Mouse (Mus musculus) left cerebral cortex, postnatal 10 days (tissue): Measurements from ENCODE around the gene Rims1. TPM values are rescaled to one million over a fixed set of nuclear protein-coding genes. Genes with fewer than 3 reads are reported as not detected.

Source experiments
- DNase-seq, 2 experiments: peaks; one replicate each; pipeline ENCODE4 v3.0.0; 2021 to 2022; ENCODE audit warnings: low spot score in 2 of 2, mixed read lengths in 1 of 2; ENCODE audit errors: extremely low spot score in 1 of 2
- intact Hi-C: fragments of 180-260 bp; cut with DNase I; formaldehyde crosslinking; loops from one replicate; pipeline ENCODE4 v1.15.1; 2025
- total RNA-seq, 2 experiments: library from RNA; stranded (reverse); gene quantifications; 2 replicates each; pipeline ENCODE4 v1.2.3; 2021

Gene Rims1
- 100 to 1,000 TPM; 245 to 247 TPM for total RNA-seq

GRCm38 (mm10) chr1:22805726-22806625, at the start of gene Rims1:
TSS of gene Rims1 (minus strand) at chr1:22805994.
- intact Hi-C loops, result loop anchor here (5.0 to 10.0 kb wide), 3 partner anchors 181 to 329 kb away; no protein-coding TSS in a partner anchor
- DNase-seq, result peak; percentile 62 to 82

- peak in 1 of 2 experiments; percentile 34 for DNase-seq
- intact Hi-C loops, result loop anchor here (5.0 to 10.0 kb wide), 3 partner anchors 182 to 328 kb away; no protein-coding TSS in a partner anchor
Observed at GRCm38 (mm10) chr1:22806626-22807096, 867 bp upstream of the Rims1 start.

GRCm38 (mm10) chr1:22805025-22805725, 619 bp downstream of the Rims1 start:
- intact Hi-C loops, result loop anchor here (5.0 to 10.0 kb wide), 3 partner anchors 180 to 330 kb away; no protein-coding TSS in a partner anchor
- DNase-seq, result peak; percentile 17 to 61

DNA sequence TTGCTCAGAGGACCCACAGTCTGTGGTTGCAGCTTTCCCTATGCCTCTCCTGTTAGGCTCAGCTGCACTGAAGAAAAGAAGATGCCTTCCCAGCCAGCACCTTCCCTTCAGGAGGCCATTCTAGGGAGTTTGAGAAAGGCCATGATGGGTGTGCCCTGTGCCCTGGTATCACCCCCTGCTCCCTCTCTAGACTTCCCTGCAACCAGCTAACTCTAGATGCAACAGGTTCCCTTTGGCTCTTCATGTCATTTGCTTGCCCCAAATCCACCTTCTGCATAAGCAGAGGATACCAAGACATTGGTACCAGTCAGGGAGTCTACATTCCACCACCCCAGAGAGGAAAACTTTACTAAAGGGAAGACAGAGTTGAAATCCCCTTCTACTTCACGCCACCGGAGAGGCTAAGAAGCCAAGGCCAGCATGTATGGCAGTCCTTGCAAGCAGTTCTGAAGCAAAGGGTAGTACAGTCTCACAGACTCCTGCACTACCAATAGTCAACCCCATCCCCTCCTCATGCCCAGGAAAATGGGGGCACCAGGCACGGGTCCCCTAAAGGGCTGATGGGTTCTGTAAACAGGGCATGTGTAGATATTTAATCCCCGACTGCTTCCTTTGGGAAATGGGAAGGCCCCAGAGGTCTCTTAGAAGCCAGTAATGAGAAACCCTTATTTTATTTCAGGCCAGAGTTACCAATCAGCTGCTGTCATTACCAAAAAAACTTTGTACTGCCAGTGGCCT, 1.5 kb downstream of the Rims1 start:
- intact Hi-C loops, result loop anchor here (10.0 kb wide), 2 partner anchors 180 to 330 kb away; no protein-coding TSS in a partner anchor
- peak in 1 of 2 experiments; percentile 4 for DNase-seq

DNA sequence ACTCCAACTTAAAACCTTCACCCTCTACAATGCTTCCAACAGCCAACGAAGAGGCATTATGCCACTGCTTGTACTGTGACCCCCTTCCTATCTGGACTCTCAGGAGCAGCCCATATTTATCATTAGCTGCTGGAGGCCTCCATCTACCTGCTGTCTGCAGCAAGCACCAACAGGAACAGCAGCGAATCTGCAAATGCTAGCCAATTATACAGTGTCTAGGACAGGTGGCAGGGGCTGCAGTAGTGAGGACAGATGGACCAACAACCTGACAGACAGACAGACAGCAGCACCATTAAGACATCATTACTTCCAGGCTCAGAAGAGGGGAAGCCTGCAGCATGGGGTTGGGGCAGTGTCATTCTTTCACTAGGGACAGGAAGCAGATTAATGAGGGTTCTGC, 2.3 kb downstream of the Rims1 start:
- intact Hi-C loops, result loop anchor here (10.0 kb wide), 2 partner anchors 179 to 331 kb away; no protein-coding TSS in a partner anchor
- DNase-seq, result no peak

DNA sequence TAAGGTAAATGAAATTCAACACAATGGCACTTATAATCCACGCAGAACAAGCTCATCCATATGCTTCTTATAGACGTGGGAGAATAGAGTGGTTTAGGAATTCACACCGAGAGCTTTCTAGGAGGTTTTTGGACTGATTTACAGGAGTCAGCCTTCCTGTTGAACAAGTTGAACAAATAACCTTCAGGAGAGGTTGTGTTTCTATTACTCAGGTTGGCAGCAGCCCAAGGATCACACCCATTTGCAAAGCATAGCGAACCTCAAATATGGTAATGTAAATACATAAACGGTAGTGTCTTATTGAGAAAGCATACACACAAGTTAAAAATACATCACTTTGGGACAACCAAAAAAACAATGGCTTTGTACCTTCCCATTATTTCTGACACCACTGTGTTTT, 5.5 kb downstream of the Rims1 start:
- intact Hi-C loops, result loop anchor here (10.0 kb wide), 2 partner anchors 175 to 335 kb away; no protein-coding TSS in a partner anchor
- no peak for DNase-seq

- intact Hi-C loops, result no loop called here
- DNase-seq, result no peak
Observed at GRCm38 (mm10) chr1:22797091-22797490, 8.7 kb downstream of the Rims1 start.

DNA sequence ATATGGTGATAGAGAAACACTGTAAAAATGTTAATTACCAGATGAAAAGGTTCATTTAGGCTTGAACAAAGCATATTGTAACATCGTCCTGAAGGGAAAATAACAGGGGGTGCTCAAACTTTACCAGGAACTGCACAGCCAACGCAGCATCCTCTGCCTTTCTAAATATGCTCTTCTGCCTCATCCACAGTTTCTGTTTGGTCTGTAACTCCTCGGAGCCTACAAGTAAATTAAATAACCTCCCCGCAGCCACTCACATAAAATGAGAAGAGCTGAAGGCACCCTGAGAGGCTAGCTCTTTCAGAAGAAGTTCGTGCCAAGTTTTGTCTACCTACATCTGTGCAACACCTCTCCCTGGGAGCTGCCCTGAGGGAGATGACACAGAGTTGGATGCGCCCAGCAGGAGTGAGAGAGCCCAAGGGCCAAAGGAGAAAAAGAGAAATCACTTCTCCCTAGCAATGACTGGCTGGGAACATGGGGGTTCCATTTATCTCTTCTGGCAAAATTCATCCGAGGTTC, 16.3 kb downstream of the Rims1 start:
- intact Hi-C loops, result no loop called here

GRCm38 (mm10) chr1:22787616-22788015, 18.2 kb downstream of the Rims1 start:
- DNase-seq, result no peak

More for the DNA sequence above, 16.3 kb downstream of the Rims1 start:
- no peak for DNase-seq

DNA sequence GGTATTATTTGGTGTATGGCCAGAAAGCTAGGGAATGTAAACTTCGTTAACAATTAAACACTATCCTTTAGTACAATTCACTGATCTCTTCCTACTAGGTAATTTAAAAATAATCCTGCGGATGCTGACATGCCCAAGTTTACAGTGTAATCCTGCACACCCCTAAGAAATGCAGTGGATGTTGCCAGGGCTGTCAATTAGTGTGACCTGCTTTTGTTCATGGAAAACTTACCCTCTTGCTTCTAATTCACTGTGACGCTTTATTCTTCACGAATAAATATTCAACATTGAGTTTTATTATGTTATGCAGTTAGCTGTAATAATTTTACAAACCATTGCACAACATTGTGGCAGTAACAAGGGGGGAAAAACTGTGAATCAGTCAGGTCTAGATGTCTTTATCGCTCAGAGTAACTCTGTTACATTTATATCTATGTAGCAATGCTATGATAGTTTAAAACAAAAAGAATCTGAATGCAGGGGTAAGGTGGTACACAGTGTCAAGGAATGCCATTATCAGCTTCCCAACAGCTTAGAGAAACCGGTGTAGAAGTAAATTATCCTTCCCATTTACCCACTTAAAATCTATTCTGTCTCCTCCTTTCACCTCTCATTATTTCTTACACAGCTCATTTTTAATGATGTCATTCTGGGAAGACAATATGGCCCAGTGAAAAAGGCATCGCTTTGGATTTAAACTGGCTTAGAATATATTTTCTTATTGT, 35.1 kb downstream of the Rims1 start:
- intact Hi-C loops, result no loop called here
- DNase-seq, result no peak

More at GRCm38 (mm10) chr1:22787616-22788015, 18.2 kb downstream of the Rims1 start:
- intact Hi-C loops, result no loop called here

DNA sequence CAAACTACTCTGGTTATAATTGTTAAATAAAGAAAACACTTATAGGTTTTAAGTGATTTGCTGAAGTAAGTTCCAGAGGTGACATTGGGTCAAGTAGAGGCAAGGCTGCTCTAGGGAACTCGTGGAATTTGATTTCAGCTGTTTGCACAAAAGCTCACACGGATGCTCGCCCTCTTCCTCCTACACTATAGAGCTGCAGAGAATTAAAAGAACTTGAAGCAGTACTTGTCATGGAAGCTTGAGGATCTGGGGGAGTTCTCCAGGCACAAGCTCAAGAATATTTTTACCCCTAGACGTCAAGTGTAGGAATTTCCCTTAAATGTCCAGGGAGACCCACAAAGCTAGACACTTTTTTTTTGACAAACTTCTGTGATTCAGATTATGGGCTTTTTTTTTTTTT, 42.4 kb downstream of the Rims1 start:
- no peak for DNase-seq
- intact Hi-C loops, result no loop called here

DNA sequence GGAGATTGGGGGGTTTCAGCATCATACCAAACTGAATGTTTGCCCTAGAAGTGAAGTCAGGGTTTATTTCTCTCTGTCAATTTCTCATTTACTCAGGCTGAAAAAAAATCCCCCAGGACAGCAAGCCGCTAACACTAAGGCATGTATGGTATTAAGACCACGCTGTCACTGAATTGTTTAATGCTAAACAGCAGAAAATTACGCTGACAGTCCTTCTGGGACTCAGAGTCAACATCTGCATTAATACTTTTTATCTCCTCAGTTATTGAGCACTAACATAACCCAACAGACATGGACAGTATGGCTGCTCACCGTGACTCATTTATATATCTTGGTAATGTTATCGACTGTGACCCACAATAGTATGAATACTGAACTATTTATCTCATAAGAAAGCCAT, 43.0 kb downstream of the Rims1 start:
- intact Hi-C loops, result no loop called here

DNA sequence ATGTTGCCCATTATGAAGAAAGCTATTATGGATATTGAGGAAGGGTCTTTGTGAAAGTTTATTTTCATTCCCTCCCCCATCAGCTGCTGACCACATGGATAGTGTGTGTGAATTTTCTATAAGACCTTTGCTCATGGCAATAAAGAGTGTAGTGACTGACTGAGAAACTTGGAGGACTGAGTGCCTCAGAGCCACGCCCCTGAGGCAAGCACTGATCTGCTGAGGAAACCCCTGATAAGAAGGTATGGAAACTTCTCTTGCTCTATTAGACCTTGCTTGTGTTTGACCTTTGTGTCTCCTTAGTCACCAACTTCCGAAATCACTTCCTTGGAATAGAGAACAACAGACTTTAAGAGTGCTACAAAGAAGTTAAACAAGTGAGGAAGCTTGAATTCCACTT, 55.3 kb downstream of the Rims1 start:
- DNase-seq, result no peak
- intact Hi-C loops, result no loop called here

More for the DNA sequence above, 43.0 kb downstream of the Rims1 start:
- DNase-seq, result no peak

DNA sequence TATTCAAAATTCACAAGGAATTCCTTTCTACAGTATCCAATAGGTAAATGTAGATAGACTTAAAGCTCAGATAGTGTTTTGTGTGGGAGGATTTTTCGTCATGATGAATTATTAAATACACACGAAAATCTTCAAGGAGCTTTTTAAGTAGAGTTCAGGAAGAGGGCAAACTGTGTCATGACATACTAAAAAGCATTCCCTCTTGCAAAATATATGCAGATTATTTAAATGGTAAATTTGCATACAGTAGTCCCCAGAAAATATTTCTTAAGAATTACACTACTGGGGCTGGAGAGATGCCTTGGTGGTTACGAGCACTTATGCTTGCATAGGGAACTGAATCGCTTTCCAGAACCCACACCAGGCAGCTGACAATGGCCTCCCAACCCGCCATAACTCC, 61.1 kb downstream of the Rims1 start:
- intact Hi-C loops, result no loop called here
- DNase-seq, result no peak

DNA sequence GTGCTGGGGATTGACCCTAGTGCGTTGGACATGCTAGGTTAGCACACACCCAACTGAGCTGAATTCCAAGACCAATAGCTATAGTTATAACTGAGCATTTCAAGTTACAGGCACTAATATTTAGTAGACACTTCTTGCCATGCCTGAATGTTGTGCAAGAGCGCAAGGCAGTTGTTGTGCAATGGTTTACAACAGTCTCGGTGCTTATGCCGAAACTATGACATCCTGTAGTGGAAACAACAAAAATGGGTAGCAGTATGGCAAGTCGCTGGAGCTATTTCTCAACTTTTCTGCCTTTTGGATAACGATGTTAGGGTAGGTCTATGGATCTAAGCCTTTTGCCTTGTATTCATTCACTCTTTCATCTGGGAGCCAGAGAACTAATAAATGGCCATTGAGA, 68.3 kb downstream of the Rims1 start:
- intact Hi-C loops, result no loop called here

DNA sequence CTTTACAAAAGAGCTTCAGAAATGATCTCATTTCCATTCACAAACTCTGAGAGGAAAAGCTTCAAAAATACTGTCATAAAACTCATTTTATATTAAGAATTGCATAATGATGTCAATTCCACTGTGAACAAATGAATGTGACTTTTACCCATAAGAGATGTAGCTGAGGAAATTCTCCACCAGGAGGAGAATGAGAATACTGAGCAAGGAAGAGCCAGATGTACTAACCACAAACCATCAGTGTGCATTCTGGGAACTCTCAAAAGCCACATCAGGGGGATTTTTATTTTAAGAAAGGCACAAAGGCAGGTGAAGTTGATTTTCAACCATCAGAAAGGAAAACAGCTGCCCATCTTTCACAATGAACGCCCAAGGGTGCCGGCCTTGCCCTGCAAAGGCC, 71.4 kb downstream of the Rims1 start:
- intact Hi-C loops, result no loop called here

More for the DNA sequence above, 68.3 kb downstream of the Rims1 start:
- DNase-seq, result no peak

GRCm38 (mm10) chr1:22733281-22733680, 72.5 kb downstream of the Rims1 start:
- intact Hi-C loops, result no loop called here
- DNase-seq, result no peak

More for the DNA sequence above, 71.4 kb downstream of the Rims1 start:
- no peak for DNase-seq

- DNase-seq, result peak in 1 of 2 experiments; percentile 25
- intact Hi-C loops, result no loop called here
Observed at GRCm38 (mm10) chr1:22728207-22728606, 77.6 kb downstream of the Rims1 start.
